Comparison of ENCODE assay signal across 9 mouse cellular contexts in genomic region chr2:157560302-157560701, GRCm38 (mm10). TPM values are rescaled to one million over a fixed set of nuclear protein-coding genes. Genes with fewer than 3 reads are reported as not detected.
DNase-seq lines count a peak whose midpoint lies in the region; ATAC-seq and TF ChIP-seq lines count a peak whose summit lies in the region.
"Had no signal": no experiment of that assay in that cellular context is flagged by ENCODE, and none has a peak within 500 bp of the region (broad histone marks: within the 10 kb centered on the region; RNA-seq: fewer than 3 reads in every experiment).

No protein-coding gene starts in this region.

- no peaks in the 10 kb centered on the region for H3K27me3 ChIP-seq in heart, adult 2 months (ENCODE audit: control insufficient read depth, insufficient read depth, low read length)
- H3K27me3 ChIP-seq in ES-Bruce4 (ENCODE audit: control insufficient read depth, insufficient read depth, low read length, poor library complexity, severe bottlenecking) = no peaks in the 10 kb centered on the region
- no peaks in the 10 kb centered on the region for H3K27me3 ChIP-seq in forebrain, embryonic 15.5 days
- peaks cover 23% of the 10 kb centered on the region for H3K27me3 ChIP-seq in liver, embryonic 16.5 days (ENCODE audit: control insufficient read depth, insufficient read depth, low read depth, low read length)

- no peak overlapping the region for H3K27ac ChIP-seq in heart, adult 2 months
- H3K27ac ChIP-seq in ES-Bruce4 (ENCODE audit: insufficient read depth, low read length) = no peak overlapping the region
- H3K27ac ChIP-seq in forebrain, embryonic 15.5 days (replicated peaks) = peak overlapping the region; percentile 93
- no peak overlapping the region for H3K27ac ChIP-seq in liver, embryonic 16.5 days (ENCODE audit: low read length)

- H3K4me3 ChIP-seq in heart, adult 2 months = peak overlapping the region; percentile 24
- H3K4me3 ChIP-seq in ES-Bruce4 (ENCODE audit: low read depth, low read length) = peak overlapping the region; percentile 51
- H3K4me3 ChIP-seq in forebrain, embryonic 15.5 days = peak overlapping the region; percentile 60
- peak overlapping the region; percentile 29 for H3K4me3 ChIP-seq in liver, embryonic 16.5 days (ENCODE audit: low read depth, low read length)
- H3K4me3 ChIP-seq: erythroblast, embryonic 14.5 days had no signal

- TF ChIP-seq EP300 in heart, adult 2 months (IDR thresholded peaks at IDR 0.05; ENCODE audit: insufficient read depth, low read depth, low read length) = no peak
- TF ChIP-seq EP300 in ES-Bruce4 (IDR thresholded peaks at IDR 0.05; ENCODE audit: insufficient read depth, low read depth, low read length) = no peak

- H3K4me2 ChIP-seq in forebrain, embryonic 15.5 days (replicated peaks) = peak overlapping the region; percentile 51
- H3K4me2 ChIP-seq in liver, embryonic 16.5 days (ENCODE audit: low read depth, low read length) = peak overlapping the region; percentile 40

- H3K4me1 ChIP-seq in heart, adult 2 months (ENCODE audit: control insufficient read depth, insufficient read depth, low read length) = peaks cover 2% of the 10 kb centered on the region
- H3K4me1 ChIP-seq in ES-Bruce4 (ENCODE audit: control insufficient read depth, insufficient read depth, low read length) = peaks cover 2% of the 10 kb centered on the region
- H3K4me1 ChIP-seq in forebrain, embryonic 15.5 days = peaks cover 42% of the 10 kb centered on the region
- H3K4me1 ChIP-seq in liver, embryonic 16.5 days (ENCODE audit: control insufficient read depth, low read depth, low read length) = no peaks in the 10 kb centered on the region; the same call in 1 of the 2 replicates

- no peaks in the 10 kb centered on the region; the same call in 1 of the 2 replicates for H3K36me3 ChIP-seq in heart, adult 2 months (ENCODE audit: control insufficient read depth, insufficient read depth, low read length)
- peaks cover 18% of the 10 kb centered on the region for H3K36me3 ChIP-seq in ES-Bruce4 (ENCODE audit: control insufficient read depth, insufficient read depth, low read length, poor library complexity, severe bottlenecking)
- peaks cover 51% of the 10 kb centered on the region for H3K36me3 ChIP-seq in forebrain, embryonic 15.5 days
- no peaks in the 10 kb centered on the region for H3K36me3 ChIP-seq in liver, embryonic 16.5 days (ENCODE audit: control insufficient read depth, insufficient read depth)

- H3K79me2 ChIP-seq in heart, adult 2 months (replicated peaks; ENCODE audit: control insufficient read depth, insufficient read depth, low read length) = no peaks in the 10 kb centered on the region; the same call in 1 of the 2 replicates

- peaks cover 41% of the 10 kb centered on the region for H3K9me3 ChIP-seq in ES-Bruce4 (replicated peaks; ENCODE audit: control insufficient read depth, insufficient read depth, low read length, poor library complexity, severe bottlenecking)
- peaks cover 20% of the 10 kb centered on the region for H3K9me3 ChIP-seq in forebrain, embryonic 15.5 days
- peaks cover 3% of the 10 kb centered on the region; the same call in 1 of the 2 replicates for H3K9me3 ChIP-seq in liver, embryonic 16.5 days (replicated peaks; ENCODE audit: control insufficient read depth, low read length)

- no peak for TF ChIP-seq POLR2A in heart, adult 2 months (IDR thresholded peaks at IDR 0.05; ENCODE audit: insufficient read depth, low read depth, low read length)
- no peak for TF ChIP-seq POLR2A in ES-Bruce4 (IDR thresholded peaks at IDR 0.05; ENCODE audit: insufficient read depth, low read length)

- H3K9ac ChIP-seq in heart, adult 2 months (ENCODE audit: low read depth, low read length) = no peak overlapping the region
- peak overlapping the region; percentile 62 for H3K9ac ChIP-seq in ES-Bruce4 (ENCODE audit: low read depth, poor library complexity, severe bottlenecking)
- H3K9ac ChIP-seq in forebrain, embryonic 15.5 days (replicated peaks) = peak overlapping the region; percentile 85
- H3K9ac ChIP-seq in liver, embryonic 16.5 days (ENCODE audit: low read depth, low read length) = no peak overlapping the region

- DNase-seq in heart, adult 2 months = no peak
- DNase-seq in heart, postnatal 4 days = no peak
- no peak for DNase-seq in urinary bladder, postnatal 25 days (ENCODE audit: low spot score)
- DNase-seq in right cerebral cortex, postnatal 14 days = no peak

- TF ChIP-seq CTCF in heart, adult 2 months (IDR thresholded peaks at IDR 0.05) = no peak
- no peak for TF ChIP-seq CTCF in ES-Bruce4 (IDR thresholded peaks at IDR 0.05; ENCODE audit: low read depth, low read length)

- intact Hi-C loops in heart, adult 2 months (cut with DNase I) = no loop called here

- ATAC-seq in forebrain, embryonic 15.5 days (replicated peaks) = peak; percentile 17
- no peak for ATAC-seq in liver, embryonic 16.5 days (ENCODE audit: low read depth)
- ATAC-seq in erythroblast, adult 5-6 weeks (replicated peaks; ENCODE audit: low FRiP score, poor library complexity, severe bottlenecking) = no peak

- WGBS in heart, adult 2 months = 50% methylated on average over 33 of the region's 33 CpGs
- 44% methylated on average over 33 of the region's 33 CpGs for WGBS in forebrain, embryonic 15.5 days
- WGBS in liver, embryonic 16.5 days (ENCODE audit: insufficient replicate concordance) = 45% methylated on average over 33 of the region's 33 CpGs

RNA-seq across cellular contexts. Expression of gene Nnat, which starts 0.4 kb away (rescaled TPM):
- under 1 TPM; 0.29 to 0.39 TPM for total RNA-seq in heart, adult 2 months (2021)
- polyA plus RNA-seq in heart, adult 2 months (2012; rRNA removed) = 6.0 TPM in 2 replicates
- total RNA-seq in heart, postnatal 4 days (2021) = 10 to 100 TPM in 1 of 2 experiments, 1 to 10 TPM in 1; 8.9 to 13.2 TPM
- polyA plus RNA-seq in ES-Bruce4 (2011; ENCODE audit: insufficient read depth, insufficient read length, low read depth, missing spikeins) = 42.8 and 48.6 TPM in 2 replicates
- polyA plus RNA-seq in forebrain, embryonic 15.5 days (2015; fragmentation: Nextera tagmentation; extraction: Ambion mirVana) = 6,946 and 7,065 TPM in 2 replicates
- 12.3 and 14.3 TPM in 2 replicates for polyA plus RNA-seq in liver, embryonic 16.5 days (2015; fragmentation: Nextera tagmentation; extraction: Ambion mirVana)
- total RNA-seq in erythroblast, adult 5-6 weeks (2015; ENCODE audit: low replicate concordance) = not detected in 2 replicates
- not detected in 2 replicates for total RNA-seq in erythroblast, adult 5-6 weeks (2017; ENCODE audit: low replicate concordance)

RNA-seq across cellular contexts. Expression of gene Blcap, which starts 10.8 kb away (rescaled TPM):
- total RNA-seq in heart, adult 2 months (2021) = 10 to 100 TPM; 54.3 to 55.6 TPM
- 62.4 and 93.3 TPM in 2 replicates for polyA plus RNA-seq in heart, adult 2 months (2012; rRNA removed)
- total RNA-seq in heart, postnatal 4 days (2021) = 10 to 100 TPM; 71.5 to 76.9 TPM
- polyA plus RNA-seq in ES-Bruce4 (2011; ENCODE audit: insufficient read depth, insufficient read length, low read depth, missing spikeins) = 49.1 and 56.7 TPM in 2 replicates
- polyA plus RNA-seq in forebrain, embryonic 15.5 days (2015; fragmentation: Nextera tagmentation; extraction: Ambion mirVana) = 184 and 201 TPM in 2 replicates
- 8.4 and 8.5 TPM in 2 replicates for polyA plus RNA-seq in liver, embryonic 16.5 days (2015; fragmentation: Nextera tagmentation; extraction: Ambion mirVana)
- 6.9 and 11.5 TPM in 2 replicates for total RNA-seq in erythroblast, adult 5-6 weeks (2015; ENCODE audit: low replicate concordance)
- 3.0 and 3.5 TPM in 2 replicates for total RNA-seq in erythroblast, adult 5-6 weeks (2017; ENCODE audit: low replicate concordance)

Comparison
In these comparisons a context has a peak if more than half of its experiments do, and no peak if none do; other contexts are left out.
1. H3K9ac ChIP-seq: peak in ES-Bruce4 (single experiment) and forebrain, embryonic 15.5 days (single experiment); none in heart, adult 2 months (single experiment) and liver, embryonic 16.5 days (single experiment).
2. RNA of gene Nnat, which starts 0.4 kb away (polyA plus RNA-seq): 6,946 to 7,065 TPM in forebrain, embryonic 15.5 days; 42.8 to 48.6 TPM in ES-Bruce4, 12.3 to 14.3 TPM in liver, embryonic 16.5 days and 6.0 TPM in heart, adult 2 months; every median in the first group is over 100 times any median in the second.
3. Peak in every context shown above with its lines, with median percentiles within 50 percentile points of each other: H3K4me3 ChIP-seq.